Mouse (Mus musculus) urinary bladder, adult 18-20 months (tissue): ENCODE measurements around the gene Rnf19b.
A peak's percentile ranks its signal among the peaks of the same experiment; 100 is the strongest.

Experiments
- DNase-seq, 2 experiments: peaks; one replicate each; pipeline ENCODE4 v3.0.0; 2022; ENCODE audit warnings: low spot score in 2 of 2, mixed read lengths in 2 of 2

Gene Rnf19b

GRCm38 (mm10) chr4:129058207-129059092 is at the start of gene Rnf19b:
Gene Rnf19b, plus strand, starts transcription at chr4:129058271.
- DNase-seq: peak in 1 of 2 experiments; percentile 62

GRCm38 (mm10) chr4:129008672-129009071 is 49.4 kb upstream of the Rnf19b start:
- DNase-seq: no peak

- DNase-seq: no peak
Observed at GRCm38 (mm10) chr4:129009521-129009920, 48.5 kb upstream of the Rnf19b start.

GRCm38 (mm10) chr4:129011604-129012121 is 46.4 kb upstream of the Rnf19b start:
- DNase-seq: peak in 1 of 2 experiments; percentile 52

GRCm38 (mm10) chr4:129013151-129013864 is 44.8 kb upstream of the Rnf19b start:
- no peak for DNase-seq

GRCm38 (mm10) chr4:129016329-129016728 is 41.7 kb upstream of the Rnf19b start:
- no peak for DNase-seq

GRCm38 (mm10) chr4:129017150-129017549 is 40.9 kb upstream of the Rnf19b start:
- DNase-seq: no peak

- DNase-seq: no peak
Observed at GRCm38 (mm10) chr4:129018788-129019435, 39.2 kb upstream of the Rnf19b start.

- DNase-seq: no peak
Observed at GRCm38 (mm10) chr4:129019788-129020187, 38.3 kb upstream of the Rnf19b start.

- DNase-seq: peak; percentile 23 to 65
Observed at GRCm38 (mm10) chr4:129020454-129020853, 37.6 kb upstream of the Rnf19b start.

GRCm38 (mm10) chr4:129021426-129021825 is 36.6 kb upstream of the Rnf19b start:
- DNase-seq: no peak

- DNase-seq: no peak
Observed at GRCm38 (mm10) chr4:129021886-129022285, 36.2 kb upstream of the Rnf19b start.

- no peak for DNase-seq
Observed at GRCm38 (mm10) chr4:129023884-129024283, 34.2 kb upstream of the Rnf19b start.

GRCm38 (mm10) chr4:129024775-129025174 is 33.3 kb upstream of the Rnf19b start:
- no peak for DNase-seq

- no peak for DNase-seq
Observed at GRCm38 (mm10) chr4:129025707-129026106, 32.4 kb upstream of the Rnf19b start.

GRCm38 (mm10) chr4:129030746-129031145 is 27.3 kb upstream of the Rnf19b start:
- no peak for DNase-seq

GRCm38 (mm10) chr4:129031408-129031965 is 26.6 kb upstream of the Rnf19b start:
- DNase-seq: no peak

GRCm38 (mm10) chr4:129032133-129032962 is 25.7 kb upstream of the Rnf19b start:
- no peak for DNase-seq

GRCm38 (mm10) chr4:129032963-129033951 is 24.8 kb upstream of the Rnf19b start:
- peak; percentile 80 to 83 for DNase-seq

- DNase-seq: no peak
Observed at GRCm38 (mm10) chr4:129034224-129034623, 23.8 kb upstream of the Rnf19b start.
